Mouse (Mus musculus) lung, postnatal 10 days (tissue): ENCODE measurements around the gene Prpf38a.

Experiments
- DNase-seq: peaks from one replicate; pipeline ENCODE4 v3.0.0; 2021

Gene Prpf38a

DNA sequence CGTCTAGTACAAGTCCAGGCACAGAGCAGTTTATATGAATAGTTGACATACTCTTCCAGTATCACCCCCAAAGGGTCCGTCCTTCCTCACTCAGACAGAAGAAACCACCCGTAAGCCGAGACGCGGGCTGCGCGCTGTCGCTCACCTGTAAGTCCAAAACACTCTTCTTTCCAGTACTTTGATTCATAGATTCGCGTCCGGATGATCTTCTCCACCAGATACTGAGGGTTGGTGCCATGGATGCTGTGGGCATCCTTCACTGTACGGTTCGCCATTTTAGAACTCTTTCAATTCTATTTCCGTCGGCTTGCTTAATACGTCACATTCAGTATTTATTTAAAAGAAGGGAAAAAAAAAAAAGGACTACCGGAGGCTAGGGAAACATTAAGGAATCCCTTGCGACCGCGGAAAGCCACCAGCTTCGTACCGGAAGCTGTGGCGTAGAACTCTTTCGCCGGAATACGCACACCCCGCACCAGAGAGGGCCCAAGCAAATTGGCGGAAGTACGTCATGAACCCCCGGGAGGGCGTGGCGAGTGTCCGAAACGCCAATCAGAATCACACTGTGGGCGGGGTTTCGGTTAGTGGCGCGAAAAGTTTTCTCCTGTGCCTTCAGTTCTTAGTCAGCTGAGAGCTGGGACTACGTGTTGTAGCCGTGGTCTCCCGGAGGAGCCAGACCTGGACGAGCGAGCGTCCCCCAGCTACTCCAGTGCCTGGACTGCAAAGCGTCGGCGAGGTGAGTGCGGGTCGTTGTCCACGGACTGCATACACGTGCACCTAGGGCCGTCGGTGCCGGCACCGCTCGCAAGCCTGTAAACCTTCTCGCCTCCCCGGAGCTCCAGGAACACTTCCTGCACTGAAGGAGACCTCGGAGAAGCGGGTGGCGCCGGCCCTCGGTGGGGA, at the start of gene Prpf38a, which contains the start of gene Orc1:
Prpf38a (minus strand) TSS at position 497 of the 903 bp plus-strand sequence.
Orc1 (plus strand) TSS at position 584 of the 903 bp plus-strand sequence.
- peak; percentile 99 for DNase-seq

DNA sequence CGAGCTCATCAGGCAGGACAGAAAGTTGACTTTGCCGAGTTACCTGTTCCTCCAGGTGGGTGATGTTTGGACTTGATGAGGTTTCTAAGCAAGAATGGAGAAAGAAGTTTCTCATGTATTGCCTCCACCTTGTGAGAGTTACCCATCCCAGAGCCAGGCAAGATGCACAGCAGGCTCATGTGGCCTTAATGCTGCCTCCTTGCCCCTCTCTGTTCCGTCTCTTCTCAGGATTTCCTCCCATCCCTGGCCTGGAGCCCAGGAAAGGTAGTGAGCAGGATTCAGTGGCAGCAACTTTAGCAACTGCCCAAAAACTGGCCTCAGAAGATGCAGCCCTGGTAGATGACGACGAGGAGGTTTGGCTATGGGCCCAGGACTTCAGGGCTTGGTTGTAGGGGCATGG, 47.9 kb upstream of the Prpf38a start:
- no peak for DNase-seq

DNA sequence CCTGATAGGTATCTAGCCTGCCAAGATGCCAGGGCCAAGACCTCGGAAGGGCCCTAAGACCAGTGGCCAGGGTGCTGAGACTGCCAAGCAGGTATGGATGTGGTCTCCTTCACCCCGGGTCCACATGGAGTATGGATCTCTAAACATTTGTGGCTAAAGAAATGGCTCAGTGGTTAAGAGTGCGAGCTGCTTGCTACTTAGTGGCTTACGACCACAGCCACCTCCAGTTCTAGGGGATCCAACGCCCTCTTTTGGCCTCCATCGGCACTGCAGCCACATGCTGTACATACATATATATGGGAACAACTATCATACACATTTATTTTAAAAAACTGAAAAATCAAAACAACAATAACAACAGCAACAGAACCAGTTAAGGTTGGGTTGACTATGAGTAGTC, 42.4 kb upstream of the Prpf38a start:
- DNase-seq: no peak

DNA sequence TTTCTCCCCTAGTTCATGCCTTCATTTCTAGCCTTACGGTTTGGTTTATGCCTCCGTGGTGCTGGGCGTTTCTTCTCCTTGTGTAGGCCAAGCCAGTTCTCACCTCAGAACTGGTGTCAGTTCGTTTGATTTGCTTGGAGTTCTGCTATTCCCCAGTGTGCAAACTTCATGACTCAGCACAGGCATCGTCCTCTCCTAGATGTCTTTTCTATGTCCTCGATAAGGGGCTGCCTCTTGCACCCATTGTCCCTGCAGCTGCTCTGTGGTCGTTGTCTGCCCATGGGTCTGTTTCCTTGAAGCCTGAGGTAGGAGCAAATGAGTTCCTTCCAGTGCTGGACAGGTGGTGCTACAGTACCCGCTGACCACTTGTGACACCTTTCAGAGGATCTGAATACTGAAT, 41.4 kb upstream of the Prpf38a start:
- DNase-seq: no peak

DNA sequence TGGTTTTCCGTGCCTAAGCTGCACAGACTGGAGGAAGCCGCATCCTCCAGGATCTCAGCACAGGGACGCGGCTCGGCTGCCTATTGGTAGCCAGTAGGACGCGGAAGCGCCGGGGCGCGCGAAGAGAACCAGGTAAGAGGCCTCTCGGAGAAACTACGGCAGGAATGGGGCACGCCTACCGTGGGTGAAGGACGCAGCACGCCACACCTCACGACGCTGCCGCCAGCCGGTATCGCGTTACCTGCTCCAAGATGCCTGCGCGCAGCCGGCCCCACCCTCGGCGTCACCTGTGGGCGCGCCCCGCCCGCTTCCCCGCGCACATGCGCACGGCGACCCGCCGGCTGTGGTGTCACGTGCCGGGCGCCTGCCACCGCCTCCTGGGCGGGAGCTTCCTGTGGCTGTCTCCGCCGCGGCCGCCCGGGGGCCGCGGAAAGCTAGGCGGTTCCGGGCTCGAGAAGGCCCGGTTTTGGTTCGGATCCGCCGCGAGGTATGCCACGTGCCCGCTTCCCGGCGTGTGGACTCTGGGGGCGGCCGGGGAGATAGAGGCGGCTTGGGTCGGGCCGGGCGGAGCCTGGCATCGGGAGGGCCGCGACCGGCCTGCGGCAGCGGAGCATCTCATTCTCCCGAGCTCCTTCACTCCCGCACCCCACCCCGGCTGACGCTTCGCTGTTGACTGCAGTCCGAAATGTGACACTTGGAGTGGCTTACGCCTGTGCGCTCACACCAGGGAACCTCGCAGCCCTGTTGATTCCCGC, 40.6 kb upstream of the Prpf38a start, which contains the start of gene Cc2d1b:
Cc2d1b (plus strand) TSS at position 354 of the 755 bp plus-strand sequence.
- peak; percentile 93 for DNase-seq

DNA sequence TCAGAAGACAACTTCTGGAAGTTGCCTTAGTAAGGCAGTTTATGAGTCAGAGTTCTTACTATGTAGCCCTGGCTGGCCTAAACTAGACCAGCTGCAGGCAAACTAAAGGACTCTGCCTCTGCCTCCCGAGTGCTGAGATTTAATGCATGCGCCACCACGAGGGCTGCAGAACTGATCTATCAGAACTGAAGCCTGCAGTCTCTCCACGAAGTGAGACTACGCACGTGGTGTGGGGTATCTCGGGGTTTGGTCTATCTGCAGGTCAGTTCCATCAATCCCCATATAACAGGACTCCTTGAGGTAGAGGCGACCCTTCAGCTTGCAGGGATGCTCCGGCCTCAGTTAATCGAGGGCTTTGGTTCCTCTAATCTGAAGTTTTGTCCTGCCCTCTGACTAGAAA, 40.0 kb upstream of the Prpf38a start:
- peak; percentile 28 for DNase-seq

DNA sequence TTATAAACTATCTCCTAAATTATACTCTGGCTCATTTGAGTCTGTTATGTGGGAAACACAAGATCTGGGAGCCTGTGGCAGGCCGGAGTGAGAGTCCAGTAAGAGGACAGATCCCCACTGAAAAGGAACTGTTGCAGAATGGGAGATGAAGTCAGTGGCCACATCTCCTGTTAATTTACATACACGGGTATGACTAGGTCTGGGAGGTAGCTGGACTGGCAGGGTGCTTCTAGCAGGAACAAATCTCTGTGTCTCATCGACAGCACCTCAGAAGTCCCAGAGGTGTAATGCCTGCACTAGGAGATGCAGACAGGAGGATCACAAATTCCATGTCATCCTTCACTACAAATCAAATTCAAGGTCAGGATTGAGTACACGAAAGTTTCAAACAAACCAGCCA, 39.5 kb upstream of the Prpf38a start:
- DNase-seq: no peak

DNA sequence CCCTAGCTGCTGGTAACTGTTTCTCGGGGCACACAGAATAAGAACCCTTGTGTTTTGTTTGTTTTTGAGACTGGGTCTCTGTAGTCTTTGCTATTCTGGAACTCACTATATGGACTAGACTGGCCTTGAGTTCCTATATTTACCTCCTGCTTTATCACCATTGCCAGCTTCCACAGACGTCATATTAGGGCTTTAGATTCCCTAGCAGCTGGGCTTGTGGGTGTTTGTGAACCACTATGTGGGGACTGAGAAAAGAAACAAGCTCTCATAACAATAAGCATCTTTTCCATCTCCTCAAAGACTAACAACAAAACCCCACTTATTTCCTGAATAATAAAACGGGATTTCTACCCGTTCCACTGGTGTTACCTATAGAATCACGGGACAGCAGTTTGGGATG, 31.8 kb upstream of the Prpf38a start:
- no peak for DNase-seq

DNA sequence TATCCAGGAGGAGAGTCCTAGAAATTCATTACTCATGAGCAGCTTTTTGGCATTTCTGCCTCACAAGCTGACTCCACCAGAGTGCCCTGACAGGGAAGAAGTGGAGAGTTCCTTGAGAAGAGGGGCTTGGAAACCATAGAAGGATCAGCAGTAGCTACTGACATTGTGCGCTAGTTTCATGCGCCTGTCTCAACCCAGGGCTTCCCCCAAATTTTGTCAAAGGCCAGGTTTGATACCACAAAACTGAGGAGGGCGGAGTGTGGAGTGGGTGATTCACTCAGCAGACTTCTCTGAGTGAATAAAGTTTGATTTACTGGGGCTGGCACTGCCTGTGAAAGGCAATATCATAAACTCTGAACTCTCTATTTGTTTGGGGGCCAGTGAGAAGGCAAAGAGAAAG, 29.5 kb upstream of the Prpf38a start:
- no peak for DNase-seq

DNA sequence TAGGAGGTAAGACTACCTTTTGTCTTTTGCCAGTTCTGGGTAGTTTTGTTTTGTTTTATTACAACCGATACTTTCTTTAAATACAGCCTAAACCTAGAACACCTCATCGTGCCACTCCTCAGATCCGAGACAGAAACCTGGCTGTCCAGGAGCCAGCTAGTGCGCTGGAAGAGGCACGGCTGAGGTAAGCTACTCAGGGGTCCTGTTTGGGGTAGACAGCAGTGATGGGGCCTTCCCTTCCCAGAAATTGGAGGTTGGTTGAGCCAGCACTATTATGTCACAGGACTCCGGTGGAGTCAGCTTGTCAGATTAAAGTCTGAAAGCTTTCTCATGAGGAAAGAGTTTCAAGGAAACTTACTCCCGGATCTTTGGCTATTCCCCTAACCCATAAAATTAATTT, 22.7 kb upstream of the Prpf38a start:
- no peak for DNase-seq

DNA sequence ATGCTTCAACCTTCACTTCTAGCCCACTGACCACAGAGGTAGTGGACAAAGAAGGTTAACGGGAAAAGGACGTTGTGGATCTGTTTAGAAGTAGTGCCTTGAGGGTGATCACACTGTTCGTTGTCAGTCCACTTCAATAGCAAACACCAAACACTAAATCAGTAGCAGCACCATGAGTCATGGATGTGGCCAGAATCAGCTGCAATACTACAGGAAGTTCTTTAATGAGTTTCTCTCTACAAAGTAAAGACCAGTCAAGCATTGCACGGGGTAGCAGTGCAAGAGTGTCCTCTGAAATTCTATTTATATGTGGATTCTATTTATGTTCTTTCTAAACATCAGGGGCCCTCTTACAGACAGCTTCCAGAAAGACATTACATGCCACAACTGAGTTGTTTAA, 19.2 kb upstream of the Prpf38a start:
- no peak for DNase-seq

DNA sequence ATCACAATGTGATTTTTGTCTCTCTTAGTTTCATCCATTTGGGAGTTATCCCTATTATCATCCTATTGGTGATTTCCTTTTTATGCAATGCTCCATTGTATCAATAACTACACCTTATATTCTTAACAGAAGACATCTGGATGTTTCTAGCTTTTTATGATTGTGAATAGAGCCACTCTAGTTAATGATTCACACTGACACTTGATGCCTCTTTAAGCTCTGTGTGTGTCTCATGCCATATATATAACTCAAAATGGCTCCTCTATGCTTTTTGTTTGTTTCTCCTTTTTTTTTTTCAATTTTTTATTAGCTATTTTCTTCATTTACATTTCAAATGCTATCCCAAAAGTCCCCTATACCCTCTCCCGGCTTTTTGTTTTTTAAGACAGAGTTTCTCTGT, 16.6 kb upstream of the Prpf38a start:
- no peak for DNase-seq

DNA sequence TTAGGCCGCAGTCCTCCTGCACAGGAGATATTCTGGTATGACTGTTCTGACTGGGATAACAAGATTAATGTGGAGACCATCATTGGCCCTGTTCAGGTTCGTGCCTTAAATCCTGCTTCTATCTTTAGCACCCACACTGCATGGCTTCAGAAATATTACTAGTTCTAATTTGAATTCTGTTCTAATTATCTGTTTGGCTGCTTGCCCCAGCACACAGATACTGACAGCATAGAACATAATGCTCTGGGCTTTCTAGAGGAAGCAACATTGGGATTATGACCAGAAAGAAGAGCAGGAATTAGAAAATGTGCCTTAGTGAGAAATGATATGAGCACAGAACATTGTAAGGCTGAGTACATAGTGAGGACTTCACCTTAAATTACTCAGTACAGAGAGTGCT, 14.2 kb upstream of the Prpf38a start:
- no peak for DNase-seq

DNA sequence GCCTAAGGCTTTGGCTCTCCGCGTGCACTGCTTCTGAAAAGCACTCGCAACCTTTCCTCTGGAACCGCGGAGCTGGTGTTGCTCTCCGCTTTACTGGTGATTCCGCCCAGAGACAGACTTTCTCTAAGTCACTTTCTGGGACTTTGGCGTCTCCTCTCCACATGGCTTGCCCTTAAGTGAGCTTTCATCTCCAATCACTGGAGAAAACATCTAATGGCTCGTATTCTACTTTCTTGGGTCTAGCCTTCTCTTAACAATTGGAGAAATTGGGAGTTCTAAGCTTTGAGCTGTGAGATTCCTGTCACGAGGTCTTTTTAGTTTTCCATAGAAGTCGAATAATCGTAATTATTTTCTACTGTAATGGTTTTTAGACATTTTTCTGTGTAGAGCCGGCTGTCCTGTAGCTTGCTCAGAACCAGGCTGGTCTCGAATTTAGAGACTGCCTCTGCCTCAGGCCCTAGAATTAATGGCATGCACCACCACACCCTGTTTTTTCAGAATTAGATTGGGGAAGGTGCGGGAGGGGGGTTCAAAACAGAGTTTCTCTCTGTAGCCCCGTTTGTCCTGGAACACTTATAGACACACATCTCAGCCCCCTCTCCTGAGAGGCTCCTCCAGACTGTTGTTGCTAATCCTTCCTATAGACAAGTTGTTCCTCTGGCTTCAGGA, 741 bp upstream of the Prpf38a start:
- no peak for DNase-seq

DNA sequence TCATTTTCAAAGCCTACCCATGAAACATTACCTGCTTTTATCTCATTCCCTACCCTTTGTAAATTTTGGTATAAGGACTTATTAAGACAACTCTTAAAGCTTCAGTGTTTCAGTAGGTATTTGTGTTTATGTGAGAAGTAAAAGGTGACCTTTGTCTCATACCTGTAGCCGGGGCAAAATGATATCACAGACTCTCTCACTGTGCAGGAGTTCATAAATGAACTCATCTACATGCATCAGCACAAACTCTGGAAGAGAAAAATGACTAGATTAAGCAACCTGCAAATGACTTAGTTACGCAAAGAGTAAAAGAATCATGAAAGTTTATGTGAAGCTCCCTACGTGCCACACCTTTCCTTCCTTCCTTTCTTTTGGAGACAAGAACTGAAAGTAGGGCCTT, 6.5 kb downstream of the Prpf38a start:
- DNase-seq: no peak

DNA sequence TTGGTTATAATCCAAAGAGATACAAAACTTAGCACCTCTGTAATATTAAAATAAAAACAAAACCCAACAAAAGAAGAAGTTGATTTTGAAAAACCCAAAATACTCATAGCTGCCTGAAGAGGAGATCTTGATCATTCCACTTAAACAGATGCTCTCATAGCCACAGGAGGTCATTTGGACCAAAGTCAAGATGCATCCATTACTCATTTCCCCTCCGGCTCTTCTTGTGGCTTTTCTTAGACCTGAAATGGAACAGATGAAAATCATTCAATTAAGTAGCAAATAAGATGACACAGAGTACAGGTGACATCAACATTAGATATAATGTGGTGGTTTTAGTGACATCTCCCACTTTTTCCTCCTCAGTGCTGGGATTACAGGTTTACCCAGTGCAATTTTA, 14.1 kb downstream of the Prpf38a start:
- DNase-seq: no peak

DNA sequence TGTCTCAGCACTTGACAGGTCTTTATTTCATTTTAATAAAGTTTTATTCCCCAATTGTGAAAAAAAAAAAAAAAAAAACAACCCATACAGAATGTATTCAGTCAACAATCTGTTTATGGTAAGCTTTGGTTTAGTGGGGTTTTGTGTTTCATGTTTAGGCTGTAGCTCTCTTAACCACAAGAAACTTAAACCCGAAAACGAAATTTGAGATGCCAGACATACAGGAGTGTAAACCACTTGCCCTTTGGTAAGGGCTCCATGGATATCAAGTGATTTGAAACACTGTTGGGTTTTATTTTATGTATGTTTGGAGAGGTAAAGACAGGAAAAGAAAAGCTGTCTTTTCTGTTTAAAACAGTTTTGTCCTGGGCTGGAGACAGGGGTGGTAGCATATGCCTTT, 39.4 kb downstream of the Prpf38a start:
- no peak for DNase-seq
